Mouse (Mus musculus): ENCODE data around the gene Hdac4.

GRCm38 (mm10) chr1:92177196-92177595, 18.3 kb downstream of the Hdac4 start:
- TF ChIP-seq MAX (IDR thresholded peaks at IDR 0.05; ENCODE audit: low read depth) (no peak), MYOG (IDR thresholded peaks at IDR 0.05; ENCODE audit: control insufficient read depth in 1 of 3, insufficient read depth in 1 of 3, insufficient read length in 2 of 3, low read depth in 2 of 3) (peak; percentile 46 to 86 (median 53)), POLR2A (IDR thresholded peaks at IDR 0.05; ENCODE audit: insufficient read length, low read depth) (no peak), POLR2AphosphoS2 (IDR thresholded peaks at IDR 0.05; ENCODE audit: insufficient read length, low read depth) (no peak), MYOD1 (IDR thresholded peaks at IDR 0.05; ENCODE audit: control insufficient read depth in 1 of 3, insufficient read length in 2 of 3, low read depth in 2 of 3) (peak in 2 of 3 experiments; percentile 58 to 75), USF1 (IDR thresholded peaks at IDR 0.05; ENCODE audit: low read depth) (no peak), REST (IDR thresholded peaks at IDR 0.05; ENCODE audit: insufficient read depth, insufficient read length) (no peak), TCF12 (IDR thresholded peaks at IDR 0.05; ENCODE audit: insufficient read depth, poor library complexity, severe bottlenecking) (no peak), E2F4 (IDR thresholded peaks at IDR 0.05; ENCODE audit: insufficient read depth) (no peak), CEBPB (IDR thresholded peaks at IDR 0.05; ENCODE audit: insufficient read depth, poor library complexity, severe bottlenecking) (no peak)

Data from myocyte (in vitro differentiated cells).